Mouse (Mus musculus) forebrain, postnatal 0 days (tissue): Measurements from ENCODE around the gene Palm. TPM values are rescaled to one million over a fixed set of nuclear protein-coding genes. Genes with fewer than 3 reads are reported as not detected.

Experiments
- ATAC-seq: fragments of 200-750 bp; cut with Nextera tagmentation; 2 replicates; pipeline ENCODE4 v1.8.0; 2017; ENCODE audit warnings: mild to moderate bottlenecking, moderate library complexity
- DNase-seq: peaks from one replicate; pipeline ENCODE4 v3.0.0-alpha.2; 2015
- H3K27ac ChIP-seq: fragments of 300-500 bp; sonication (generic); 2 replicates; pipeline ENCODE4 v1.5.1; 2014; ENCODE audit warnings: low read depth, mild to moderate bottlenecking, antibody characterized with exemption, low read length, moderate library complexity, mixed read lengths
- H3K27me3 ChIP-seq: fragments of 300-500 bp; sonication (generic); 2 replicates; pipeline ENCODE4 v1.6.1; 2014; ENCODE audit warnings: mild to moderate bottlenecking, low read length, mixed read lengths; ENCODE audit not compliant: insufficient read depth
- H3K36me3 ChIP-seq: fragments of 300-500 bp; sonication (generic); 2 replicates; pipeline ENCODE4 v1.6.1; 2014; ENCODE audit warnings: mild to moderate bottlenecking, moderate library complexity; ENCODE audit not compliant: insufficient read depth
- H3K4me1 ChIP-seq: fragments of 300-500 bp; sonication (generic); 2 replicates; pipeline ENCODE4 v1.6.1; 2014; ENCODE audit warnings: antibody characterized with exemption; ENCODE audit not compliant: insufficient read depth
- H3K4me2 ChIP-seq: fragments of 300-500 bp; sonication (generic); 2 replicates; pipeline ENCODE4 v1.6.1; 2014; ENCODE audit warnings: low read depth, mild to moderate bottlenecking, moderate library complexity
- H3K4me3 ChIP-seq: fragments of 300-500 bp; sonication (generic); 2 replicates; pipeline ENCODE4 v1.5.1; 2014; ENCODE audit warnings: low read depth, low read length, mixed read lengths
- H3K9ac ChIP-seq: fragments of 300-500 bp; sonication (generic); 2 replicates; pipeline ENCODE4 v1.6.1; 2014; ENCODE audit warnings: mild to moderate bottlenecking
- H3K9me3 ChIP-seq: fragments of 300-500 bp; sonication (generic); 2 replicates; pipeline ENCODE4 v1.6.1; 2016; ENCODE audit warnings: low read length
- CTCF ChIP-seq: sonication (generic); IDR thresholded peaks from 2 replicates; pipeline ENCODE4 v1.5.1; 2016; ENCODE audit warnings: antibody characterized with exemption, control low read depth, low read depth
- WGBS: fragments of 180-500 bp; shearing (Covaris S2); extraction: QIAGEN DNeasy Blood & Tissue Kit; methylation state at CpG from one replicate; pipeline ENCODE4 v1.1.7; 2014; 5-methylcytosine and 5-hydroxymethylcytosine counted together
- polyA plus RNA-seq: library from polyadenylated mRNA; unstranded; fragments of >200 nt; fragmentation: Nextera tagmentation; extraction: Ambion mirVana; gene quantifications from 2 replicates; pipeline ENCODE4 v1.2.1, GENCODE M21; 2015
- total RNA-seq: library from RNA; depleted of rRNA; stranded (reverse); fragments of >200 nt; gene quantifications from 2 replicates; pipeline ENCODE4 v1.2.3, GENCODE M21; 2014

Palm gene
- total and polyA plus RNA-seq, 2 experiments from 2014 or later: 154 to 365 TPM

- peaks cover 17% of the 10 kb centered on the region for H3K4me1 ChIP-seq
- ATAC-seq: no peak
- H3K36me3 ChIP-seq: no peaks in the 10 kb centered on the region
- H3K27ac ChIP-seq: no peak overlapping the region
- no peaks in the 10 kb centered on the region for H3K9me3 ChIP-seq
- TF ChIP-seq CTCF: no peak
- H3K9ac ChIP-seq: no peak overlapping the region
- 83% methylated on average over 8 of the region's 8 CpGs for WGBS
- no peak overlapping the region for H3K4me3 ChIP-seq
- no peaks in the 10 kb centered on the region for H3K27me3 ChIP-seq
- DNase-seq: no peak
- H3K4me2 ChIP-seq: no peak overlapping the region
Measured at GRCm38 (mm10) chr10:79849941-79850628, 56.7 kb downstream of the Palm start.

GRCm38 (mm10) chr10:79851653-79852052, 58.3 kb downstream of the Palm start:
- H3K9me3 ChIP-seq: no peaks in the 10 kb centered on the region
- no peak overlapping the region for H3K4me3 ChIP-seq
- 76% methylated on average over 3 of the region's 3 CpGs for WGBS
- TF ChIP-seq CTCF: no peak
- no peak overlapping the region for H3K9ac ChIP-seq
- peak overlapping the region; percentile 98 for H3K27ac ChIP-seq
- peaks cover 22% of the 10 kb centered on the region for H3K4me1 ChIP-seq
- no peaks in the 10 kb centered on the region for H3K36me3 ChIP-seq
- DNase-seq (no peak), ATAC-seq (no peak)
- no peaks in the 10 kb centered on the region for H3K27me3 ChIP-seq
- no peak overlapping the region for H3K4me2 ChIP-seq

GRCm38 (mm10) chr10:79852107-79852789, 58.9 kb downstream of the Palm start:
- TF ChIP-seq CTCF: no peak
- Histone ChIP-seq H3K36me3 (peaks cover 4% of the 10 kb centered on the region; the same call in 1 of the 2 replicates), H3K9ac (no peak overlapping the region), H3K27me3 (no peaks in the 10 kb centered on the region), H3K9me3 (no peaks in the 10 kb centered on the region), H3K27ac (peak overlapping the region; percentile 98), H3K4me1 (peaks cover 28% of the 10 kb centered on the region), H3K4me2 (peak overlapping the region; percentile 56), H3K4me3 (peak overlapping the region; percentile 34; the same call in 1 of the 2 replicates)
- ATAC-seq (no peak), DNase-seq (no peak)
- whole genome bisulfite sequencing: 49% methylated on average over 9 of the region's 9 CpGs

- ATAC-seq: no peak
Measured at GRCm38 (mm10) chr10:79852827-79853226, 59.5 kb downstream of the Palm start.

GRCm38 (mm10) chr10:79853392-79853791, 60.0 kb downstream of the Palm start:
- Histone ChIP-seq H3K27me3 (no peaks in the 10 kb centered on the region), H3K36me3 (peaks cover 5% of the 10 kb centered on the region; the same call in 1 of the 2 replicates), H3K4me2 (peak overlapping the region; percentile 56), H3K4me1 (peaks cover 38% of the 10 kb centered on the region), H3K9ac (peak overlapping the region; percentile 69), H3K9me3 (no peaks in the 10 kb centered on the region), H3K27ac (peak overlapping the region; percentile 98), H3K4me3 (peak overlapping the region; percentile 34)
- ATAC-seq: peak; percentile 3
- peak; percentile 93 for DNase-seq
- no peak for TF ChIP-seq CTCF
- WGBS: 1% methylated on average over 15 of the region's 15 CpGs

More at GRCm38 (mm10) chr10:79852827-79853226, 59.5 kb downstream of the Palm start:
- 15% methylated on average over 8 of the region's 8 CpGs for WGBS
- Histone ChIP-seq H3K4me2 (peak overlapping the region; percentile 56), H3K9me3 (no peaks in the 10 kb centered on the region), H3K36me3 (peaks cover 5% of the 10 kb centered on the region; the same call in 1 of the 2 replicates), H3K4me1 (peaks cover 33% of the 10 kb centered on the region), H3K27me3 (no peaks in the 10 kb centered on the region), H3K4me3 (peak overlapping the region; percentile 34), H3K9ac (peak overlapping the region; percentile 69), H3K27ac (peak overlapping the region; percentile 98)
- DNase-seq: no peak
- no peak for TF ChIP-seq CTCF

- DNase-seq: peak; percentile 100
- ATAC-seq: peak; percentile 95
Measured at GRCm38 (mm10) chr10:79853860-79854795, 60.8 kb downstream of the Palm start, which contains the start of gene Ptbp1. Gene Ptbp1 (plus strand): TSS chr10:79854427.

More at GRCm38 (mm10) chr10:79853860-79854795, 60.8 kb downstream of the Palm start, which contains the start of gene Ptbp1:
- Histone ChIP-seq H3K9ac (peak within 1 kb of the TSS; percentile 99), H3K36me3 (peaks cover 9% of the 10 kb centered on the region), H3K27me3 (no peaks in the 10 kb centered on the region), H3K4me3 (peak within 1 kb of the TSS; percentile 89), H3K27ac (peak within 1 kb of the TSS; percentile 98), H3K4me2 (peak within 1 kb of the TSS; percentile 82), H3K9me3 (no peaks in the 10 kb centered on the region), H3K4me1 (peaks cover 42% of the 10 kb centered on the region)
- 0 out of 2 replicates have a peak, but pooled peaks have one; percentile 2 for TF ChIP-seq CTCF
- WGBS: 1% methylated on average over 75 of the region's 75 CpGs
